Mouse (Mus musculus) CH12.LX (cell line): ENCODE results near the gene Chst15.

ENCODE experiments used
- BHLHE40 ChIP-seq: IDR thresholded peaks from 2 replicates; pipeline ENCODE4 v1.6.1; 2011; ENCODE audit warnings: mild to moderate bottlenecking, low read depth, low read length, improper control_type of control experiment
- CTCF ChIP-seq, 2 experiments: IDR thresholded peaks in 1 of 2; conservative IDR thresholded peaks in 1 of 2; 2 replicates each; pipeline ENCODE4 v1.5.1; 2011 to 2012; ENCODE audit warnings: low read depth in 2 of 2, low read length in 2 of 2, improper control_type of control experiment in 1 of 2, inconsistent platforms in 1 of 2, mild to moderate bottlenecking in 1 of 2, moderate library complexity in 1 of 2
- EP300 ChIP-seq: IDR thresholded peaks from 2 replicates; pipeline ENCODE4 v1.6.1; 2011; ENCODE audit warnings: low read length, improper control_type of control experiment
- JUN ChIP-seq: IDR thresholded peaks from 2 replicates; pipeline ENCODE4 v1.6.1; 2011; ENCODE audit warnings: low read depth, mild to moderate bottlenecking, low read length, improper control_type of control experiment, moderate library complexity; ENCODE audit not compliant: insufficient read depth
- KAT2A ChIP-seq: IDR thresholded peaks from 2 replicates; pipeline ENCODE4 v1.6.1; 2012; ENCODE audit warnings: low read length, improper control_type of control experiment, inconsistent platforms; ENCODE audit not compliant: insufficient replicate concordance
- MAFK ChIP-seq: IDR thresholded peaks from 2 replicates; pipeline ENCODE4 v1.6.1; 2011; ENCODE audit warnings: low read length, improper control_type of control experiment; ENCODE audit not compliant: insufficient replicate concordance
- NELFE ChIP-seq: IDR thresholded peaks from 2 replicates; pipeline ENCODE4 v1.6.1; 2011; ENCODE audit warnings: low read depth, low read length, improper control_type of control experiment
- POLR2A ChIP-seq: IDR thresholded peaks from 2 replicates; pipeline ENCODE4 v1.6.1; 2011; ENCODE audit warnings: low read depth, mild to moderate bottlenecking, improper control_type of control experiment, low read length
- RCOR1 ChIP-seq: conservative IDR thresholded peaks from 2 replicates; pipeline ENCODE4 v1.6.1; 2012; ENCODE audit warnings: low read depth, mild to moderate bottlenecking, inconsistent platforms, low read length, improper control_type of control experiment
- ZKSCAN1 ChIP-seq: IDR thresholded peaks from 2 replicates; pipeline ENCODE4 v1.6.1; 2012; ENCODE audit warnings: low read depth, inconsistent platforms, low read length, improper control_type of control experiment, borderline replicate concordance

DNA sequence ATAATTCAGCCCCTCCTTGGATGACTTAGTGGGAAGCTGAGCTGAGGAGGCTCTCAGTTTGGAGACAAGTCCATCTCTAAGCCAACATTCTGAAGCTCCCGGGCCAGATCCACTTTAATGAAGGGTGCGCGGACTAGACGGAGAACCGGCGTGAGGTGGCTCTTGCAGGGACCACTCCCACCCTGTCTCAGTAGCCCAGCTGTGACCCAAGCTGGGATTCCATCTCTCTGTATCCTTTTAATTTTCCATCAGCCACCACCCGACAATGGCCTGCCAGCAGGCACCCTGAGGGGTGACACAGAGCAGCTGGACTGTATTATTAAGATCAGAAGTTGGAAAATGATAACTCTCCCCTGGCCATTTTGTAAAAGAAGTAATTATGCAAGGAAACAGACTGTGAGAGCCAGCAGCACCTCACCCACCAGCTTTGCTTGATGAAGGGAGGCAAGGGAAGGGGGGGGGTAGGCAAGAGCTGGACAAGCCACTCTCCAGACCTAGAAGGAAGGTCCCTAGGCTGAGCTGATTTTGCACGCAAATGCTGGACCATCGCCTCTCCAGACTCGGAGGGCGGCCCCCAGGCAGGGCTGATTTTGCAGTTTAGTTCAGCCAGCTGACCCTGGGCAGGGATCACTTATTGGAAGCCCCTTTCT, 20.4 kb upstream of the Chst15 start:
- TF ChIP-seq NELFE (no peak), CTCF (conservative IDR thresholded peaks at IDR 0.05 in 1 of 2, IDR thresholded peaks at IDR 0.05 in 1 of 2; ENCODE audit: low read depth in 2 of 2, low read length in 2 of 2) (no peak), RCOR1 (no peak), MAFK (no peak), POLR2A (no peak), JUN (no peak), KAT2A (no peak), EP300 (no peak), BHLHE40 (no peak), ZKSCAN1 (no peak)
